Mouse (Mus musculus) cortical plate, adult 2 months (tissue): ENCODE results near the gene Ppfia4. TPM values are rescaled to one million over a fixed set of nuclear protein-coding genes. Genes with fewer than 3 reads are reported as not detected.
A peak's percentile ranks its signal among the peaks of the same experiment; 100 is the strongest.

ENCODE experiments used
- H3K27ac ChIP-seq: fragments of 200-500 bp; 2 replicates; pipeline ENCODE4 v1.5.1; 2012; ENCODE audit warnings: low read length, control low read depth, inconsistent platforms; ENCODE audit not compliant: insufficient read depth
- H3K4me1 ChIP-seq: fragments of 200-500 bp; 2 replicates; pipeline ENCODE4 v1.6.1; 2011; ENCODE audit warnings: low read length; ENCODE audit not compliant: control insufficient read depth, insufficient read depth
- H3K4me3 ChIP-seq: fragments of 200-500 bp; 2 replicates; pipeline ENCODE4 v1.5.1; 2011; ENCODE audit warnings: mild to moderate bottlenecking, low read length, control low read depth; ENCODE audit not compliant: insufficient read depth
- CTCF ChIP-seq: fragments of 200-500 bp; IDR thresholded peaks from 2 replicates; pipeline ENCODE4 v1.5.1; 2011; ENCODE audit warnings: mild to moderate bottlenecking, control low read depth, low read length; ENCODE audit not compliant: insufficient read depth; ENCODE audit errors: extremely low read depth
- POLR2A ChIP-seq: fragments of 200-500 bp; IDR thresholded peaks from 2 replicates; pipeline ENCODE4 v1.6.1; 2011; ENCODE audit warnings: mild to moderate bottlenecking, low read length, control low read depth; ENCODE audit not compliant: insufficient read depth; ENCODE audit errors: extremely low read depth
- polyA plus RNA-seq: library from polyadenylated mRNA; depleted of rRNA; stranded (reverse); fragments of >200 nt; gene quantifications from 2 replicates; pipeline ENCODE4 v1.2.3, GENCODE M21; 2012

Gene Ppfia4
- polyA plus RNA-seq, 1 experiment: 52.6 TPM

DNA sequence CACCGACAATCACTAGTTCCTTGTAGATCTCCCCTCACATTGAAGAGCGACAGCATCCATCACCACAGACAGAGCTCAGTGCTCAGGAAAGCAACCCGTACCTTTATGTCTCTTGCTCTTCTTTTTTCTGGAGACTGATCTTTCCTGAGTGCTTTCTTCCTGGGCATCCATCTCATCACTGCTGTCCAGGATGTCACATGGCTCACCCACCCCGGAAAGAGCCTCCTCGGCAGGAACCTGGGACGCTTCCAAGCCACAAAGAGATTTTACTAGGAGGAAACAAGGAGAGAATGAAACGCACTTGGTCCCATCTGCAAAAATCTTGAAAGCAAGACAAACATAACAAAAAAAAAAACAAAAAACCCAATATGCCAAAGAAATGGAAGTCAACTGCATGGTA is 27.9 kb upstream of the Ppfia4 start:
- H3K4me3 ChIP-seq: no peak overlapping the region; the same call in 1 of the 2 replicates
- H3K27ac ChIP-seq: no peak overlapping the region
- 0 out of 2 replicates have a peak, but pooled peaks cover 1% of the 10 kb centered on the region for H3K4me1 ChIP-seq
- TF ChIP-seq POLR2A: no peak
- TF ChIP-seq CTCF: no peak

DNA sequence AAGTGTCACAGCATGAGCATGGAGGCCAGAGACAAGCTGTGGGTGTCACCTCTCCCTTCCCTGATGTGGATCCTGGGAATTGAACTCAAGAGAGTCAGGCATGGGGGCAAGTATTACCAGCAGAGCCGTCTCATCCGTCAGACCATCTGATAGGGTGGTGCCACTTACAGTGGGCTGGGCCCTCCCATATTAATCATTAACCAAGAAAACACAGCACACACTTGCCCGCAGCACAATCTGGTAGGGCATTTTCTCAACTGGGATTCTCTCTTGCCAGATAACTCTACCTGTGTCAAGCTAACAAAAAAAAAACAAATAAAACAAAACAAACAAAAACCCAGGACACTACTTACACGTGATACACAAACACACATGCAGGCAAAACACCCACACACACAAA is 24.7 kb upstream of the Ppfia4 start:
- TF ChIP-seq POLR2A (no peak), CTCF (no peak)
- H3K27ac ChIP-seq: no peak overlapping the region
- H3K4me3 ChIP-seq: no peak overlapping the region
- H3K4me1 ChIP-seq: 0 out of 2 replicates have a peak, but pooled peaks cover 1% of the 10 kb centered on the region

DNA sequence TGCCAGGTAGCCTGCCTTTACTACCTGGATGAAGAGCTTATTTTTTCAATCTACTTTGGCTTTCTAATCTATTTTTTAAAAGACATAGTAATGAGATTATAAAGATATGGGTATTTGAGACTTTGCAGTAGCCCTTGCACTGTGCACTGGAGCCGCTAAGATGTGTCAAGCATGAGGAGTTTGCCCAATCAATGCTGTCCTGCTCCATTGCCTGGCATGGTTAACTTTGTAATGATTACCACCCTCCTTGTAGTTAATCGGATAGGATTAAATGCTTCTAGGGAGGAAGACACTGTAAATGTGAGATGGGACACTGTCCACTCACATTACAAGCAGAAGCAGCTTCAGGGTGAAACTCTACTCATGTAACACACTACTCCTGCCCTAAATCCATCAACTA is 20.6 kb upstream of the Ppfia4 start:
- no peaks in the 10 kb centered on the region for H3K4me1 ChIP-seq
- no peak overlapping the region for H3K4me3 ChIP-seq
- TF ChIP-seq POLR2A (no peak), CTCF (no peak)

DNA sequence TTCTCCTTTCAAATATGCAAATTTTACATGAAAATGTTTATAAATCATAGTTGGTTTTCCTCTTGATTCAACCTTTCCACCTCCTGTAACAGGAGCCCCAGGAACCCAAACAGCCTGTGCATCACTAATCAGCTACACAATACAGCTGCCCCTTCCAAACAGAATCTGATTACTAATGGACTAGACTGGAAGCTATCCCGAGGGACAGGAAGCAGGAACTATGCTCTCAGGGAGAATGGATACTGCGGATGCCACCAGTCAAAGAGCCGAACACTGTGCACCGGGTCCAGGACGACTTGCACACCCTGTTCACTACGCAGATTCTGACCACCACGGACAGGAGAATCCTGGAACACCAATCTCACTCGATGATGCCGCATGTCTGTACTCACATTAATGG is 15.1 kb upstream of the Ppfia4 start:
- H3K4me1 ChIP-seq: peaks cover 5% of the 10 kb centered on the region
- TF ChIP-seq CTCF (no peak), POLR2A (no peak)
- no peak overlapping the region for H3K4me3 ChIP-seq
- no peak overlapping the region for H3K27ac ChIP-seq

More for the DNA sequence above, 20.6 kb upstream of the Ppfia4 start:
- no peak overlapping the region for H3K27ac ChIP-seq

- Histone ChIP-seq H3K4me3 (peak overlapping the region; percentile 55; the same call in 1 of the 2 replicates), H3K4me1 (peaks cover 5% of the 10 kb centered on the region), H3K27ac (peak overlapping the region; percentile 78; the same call in 1 of the 2 replicates)
- no peak for TF ChIP-seq POLR2A
- no peak for TF ChIP-seq CTCF
Measured at GRCm38 (mm10) chr1:134345075-134345474, 12.3 kb upstream of the Ppfia4 start.

GRCm38 (mm10) chr1:134344005-134344950 is 11.6 kb upstream of the Ppfia4 start:
- Histone ChIP-seq H3K27ac (peak overlapping the region; percentile 78), H3K4me1 (peaks cover 5% of the 10 kb centered on the region), H3K4me3 (peak overlapping the region; percentile 55)
- TF ChIP-seq CTCF (no peak), POLR2A (peak; percentile 67; the same call in 1 of the 2 replicates)

- Histone ChIP-seq H3K4me3 (peak overlapping the region; percentile 55), H3K27ac (no peak overlapping the region), H3K4me1 (peaks cover 5% of the 10 kb centered on the region)
- TF ChIP-seq CTCF (no peak), POLR2A (no peak)
Measured at GRCm38 (mm10) chr1:134343567-134343966, 10.8 kb upstream of the Ppfia4 start.

DNA sequence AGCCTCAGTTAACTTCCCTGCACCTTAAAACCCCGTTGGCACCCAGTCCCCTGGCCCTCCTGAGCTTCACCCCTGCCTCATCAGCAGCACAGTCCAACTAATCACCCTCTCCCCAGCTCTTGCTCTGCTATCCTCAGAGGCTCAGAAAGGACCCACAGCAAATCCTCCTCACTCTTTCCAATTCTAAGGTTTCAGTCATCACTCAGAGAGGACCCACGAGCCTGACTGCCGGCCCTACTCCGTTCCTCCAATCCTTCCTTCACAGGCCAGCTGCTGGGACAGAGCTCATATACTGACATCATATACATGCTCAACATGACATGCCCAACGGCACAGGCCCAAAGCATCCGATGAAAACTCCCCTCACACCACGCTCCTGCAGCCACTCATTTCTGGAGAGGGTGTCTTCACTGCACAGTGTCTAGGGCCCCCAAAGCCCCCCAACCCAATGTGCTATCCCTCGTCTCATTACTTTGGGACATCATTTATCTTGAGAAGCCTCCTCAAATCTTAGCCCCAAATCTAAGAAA is 10.1 kb upstream of the Ppfia4 start:
- Histone ChIP-seq H3K4me3 (peak overlapping the region; percentile 55), H3K27ac (no peak overlapping the region), H3K4me1 (peaks cover 5% of the 10 kb centered on the region)
- TF ChIP-seq CTCF (no peak), POLR2A (no peak)

- no peak for TF ChIP-seq POLR2A
- no peak for TF ChIP-seq CTCF
- no peak overlapping the region for H3K27ac ChIP-seq
- H3K4me3 ChIP-seq: peak overlapping the region; percentile 55; the same call in 1 of the 2 replicates
- H3K4me1 ChIP-seq: peaks cover 5% of the 10 kb centered on the region
Measured at GRCm38 (mm10) chr1:134342278-134342664, 9.5 kb upstream of the Ppfia4 start.

DNA sequence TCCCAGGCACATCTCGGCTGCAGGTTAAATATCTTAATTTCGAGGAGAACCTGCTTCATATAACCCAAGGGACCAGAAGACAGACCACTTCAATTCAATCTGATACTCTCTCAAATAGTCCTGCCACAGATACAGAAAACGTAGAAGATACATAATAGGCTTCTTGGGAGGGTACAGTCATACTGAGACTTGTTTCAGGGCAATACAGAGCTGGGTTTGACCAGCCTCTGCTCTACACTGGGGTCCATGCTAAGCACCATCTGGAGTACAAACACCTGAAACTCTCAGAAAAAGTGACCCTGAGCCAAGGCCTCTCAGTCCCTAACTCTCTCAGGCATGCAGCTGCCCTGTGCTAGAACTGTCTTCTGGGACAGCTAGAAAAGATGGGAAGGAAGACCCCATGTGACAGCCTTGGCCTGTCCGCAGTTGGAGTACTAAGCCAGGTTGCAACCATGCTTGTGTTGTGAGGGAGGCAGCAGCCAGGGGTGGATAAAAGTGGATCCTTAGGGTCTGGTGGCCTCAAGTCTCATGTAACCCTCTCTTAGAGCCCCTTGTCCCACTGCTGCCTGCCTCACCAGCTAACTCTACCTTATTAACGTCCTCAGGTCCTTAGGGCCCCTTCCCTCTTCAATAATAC is 9.0 kb upstream of the Ppfia4 start:
- TF ChIP-seq CTCF: no peak
- no peak for TF ChIP-seq POLR2A
- no peak overlapping the region for H3K4me3 ChIP-seq

More for the DNA sequence above, 9.0 kb upstream of the Ppfia4 start:
- Histone ChIP-seq H3K27ac (no peak overlapping the region), H3K4me1 (peaks cover 5% of the 10 kb centered on the region)
